Mouse (Mus musculus): ENCODE data around the gene Cdh4.

- TF ChIP-seq CTCF (IDR thresholded peaks at IDR 0.05; ENCODE audit: borderline replicate concordance, insufficient read depth, low read length) = peak; percentile 37; the same call in 1 of the 2 replicates
- no peak for TF ChIP-seq POLR2A (IDR thresholded peaks at IDR 0.05; ENCODE audit: low read depth, low read length)
Measured at GRCm38 (mm10) chr2:179877551-179878215, 435.5 kb downstream of the Cdh4 start.

All from embryonic fibroblast, embryonic 13.5 days (primary cell).